Mouse (Mus musculus) stomach, postnatal 0 days (tissue): ENCODE results near the gene Ifitm1. TPM values are rescaled to one million over a fixed set of nuclear protein-coding genes. Genes with fewer than 3 reads are reported as not detected.

Experiments used
- ATAC-seq: fragments of 200-750 bp; cut with Nextera tagmentation; 2 replicates; pipeline ENCODE4 v1.8.0; 2017; ENCODE audit not compliant: low FRiP score, low TSS enrichment
- DNase-seq: peaks from one replicate; pipeline ENCODE4 v3.0.0-alpha.2; 2016; ENCODE audit warnings: low spot score
- H3K27ac ChIP-seq: fragments of 300-500 bp; sonication (generic); replicated peaks from 2 replicates; pipeline ENCODE4 v1.5.1; 2014; ENCODE audit warnings: mild to moderate bottlenecking, control low read depth
- H3K27me3 ChIP-seq: fragments of 300-500 bp; sonication (generic); 2 replicates; pipeline ENCODE4 v1.6.1; 2014; ENCODE audit warnings: low read length; ENCODE audit not compliant: control insufficient read depth, insufficient read depth
- H3K36me3 ChIP-seq: fragments of 300-500 bp; sonication (generic); 2 replicates; pipeline ENCODE4 v1.6.1; 2014; ENCODE audit warnings: low read length, mixed read lengths; ENCODE audit not compliant: control insufficient read depth, insufficient read depth
- H3K4me1 ChIP-seq: fragments of 300-500 bp; sonication (generic); replicated peaks from 2 replicates; pipeline ENCODE4 v1.6.1; 2014; ENCODE audit warnings: antibody characterized with exemption; ENCODE audit not compliant: control insufficient read depth, insufficient read depth
- H3K4me2 ChIP-seq: fragments of 300-500 bp; sonication (generic); replicated peaks from 2 replicates; pipeline ENCODE4 v1.6.1; 2014; ENCODE audit warnings: low read depth, mild to moderate bottlenecking, control low read depth, moderate library complexity
- H3K4me3 ChIP-seq: fragments of 300-500 bp; sonication (generic); 2 replicates; pipeline ENCODE4 v1.5.1; 2014; ENCODE audit warnings: low read depth, low read length, control low read depth
- H3K9ac ChIP-seq: fragments of 300-500 bp; sonication (generic); 2 replicates; pipeline ENCODE4 v1.6.1; 2014; ENCODE audit warnings: mild to moderate bottlenecking, low read length, control low read depth, mixed read lengths
- H3K9me3 ChIP-seq: fragments of 300-500 bp; sonication (generic); 2 replicates; pipeline ENCODE4 v1.6.1; 2016; ENCODE audit warnings: low read length; ENCODE audit not compliant: control insufficient read depth
- CTCF ChIP-seq: IDR thresholded peaks from 2 replicates; pipeline ENCODE4 v1.5.1; 2016; ENCODE audit warnings: antibody characterized with exemption, low read depth, mild to moderate bottlenecking, moderate library complexity
- EP300 ChIP-seq: optimal IDR thresholded peaks from 2 replicates; pipeline ENCODE3; 2016; ENCODE audit warnings: antibody characterized with exemption
- WGBS: fragments of 180-500 bp; shearing (Covaris S2); extraction: QIAGEN DNeasy Blood & Tissue Kit; methylation state at CpG from one replicate; pipeline ENCODE4 v1.1.7; 2014; 5-methylcytosine and 5-hydroxymethylcytosine counted together
- polyA plus RNA-seq: library from polyadenylated mRNA; unstranded; fragments of >200 nt; fragmentation: Nextera tagmentation; extraction: Ambion mirVana; gene quantifications from 2 replicates; pipeline ENCODE4 v1.2.1, GENCODE M21; 2015

Gene Ifitm1
- polyA plus RNA-seq, 1 experiment from 2014 or later: 173 TPM

DNA sequence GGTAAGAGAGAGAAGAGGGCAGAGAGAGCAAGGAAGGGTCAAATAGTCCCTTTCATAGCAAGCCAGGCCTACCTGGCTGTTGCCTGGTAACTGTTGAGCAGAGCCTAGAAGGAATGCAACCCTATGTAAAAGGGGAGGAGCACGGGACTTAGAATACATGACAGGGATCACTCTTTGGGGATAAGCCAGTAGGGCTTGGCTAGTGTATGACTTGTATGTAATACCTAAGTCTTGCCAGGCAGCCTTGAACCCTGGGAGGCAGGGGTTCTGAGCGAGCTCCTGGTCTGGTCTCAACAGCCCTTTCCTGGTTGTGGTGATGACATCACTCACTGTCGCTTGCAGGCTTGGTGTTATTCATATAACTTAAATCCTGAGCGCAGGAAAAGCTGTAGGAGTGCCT, 22.0 kb downstream of the Ifitm1 start:
- no peak for DNase-seq
- H3K4me2 ChIP-seq: no peak overlapping the region
- H3K36me3 ChIP-seq: no peaks in the 10 kb centered on the region
- no peak overlapping the region for H3K27ac ChIP-seq
- no peaks in the 10 kb centered on the region for H3K9me3 ChIP-seq
- TF ChIP-seq CTCF: no peak
- no peak for TF ChIP-seq EP300
- no peak for ATAC-seq
- no peaks in the 10 kb centered on the region for H3K27me3 ChIP-seq
- H3K9ac ChIP-seq: no peak overlapping the region
- no peaks in the 10 kb centered on the region; the same call in 1 of the 2 replicates for H3K4me1 ChIP-seq
- WGBS: 78% methylated on average over 4 of the region's 4 CpGs
- H3K4me3 ChIP-seq: no peak overlapping the region

DNA sequence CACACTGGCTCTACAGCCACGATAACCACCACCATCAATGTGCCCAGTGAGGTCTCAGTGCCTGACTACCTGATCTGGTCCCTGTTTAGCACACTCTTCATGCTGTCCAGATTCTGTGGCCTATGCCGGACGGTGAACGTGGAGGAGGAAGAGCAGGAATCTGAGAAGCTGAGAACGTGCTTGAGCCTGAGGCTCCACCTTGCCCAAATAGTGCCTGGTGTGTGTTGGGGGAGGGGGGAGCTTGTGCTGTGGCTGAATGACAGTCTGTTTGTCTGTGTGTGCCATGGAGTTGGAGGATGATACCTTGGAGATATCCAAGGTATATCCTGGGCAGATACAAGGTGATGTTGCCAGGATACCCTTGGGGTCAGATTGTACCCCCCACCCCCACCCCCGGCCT, 23.2 kb downstream of the Ifitm1 start:
- ATAC-seq (peak; percentile 66), DNase-seq (peak; percentile 47)
- Histone ChIP-seq H3K9ac (no peak overlapping the region), H3K27ac (no peak overlapping the region), H3K4me1 (no peaks in the 10 kb centered on the region; the same call in 1 of the 2 replicates), H3K4me3 (no peak overlapping the region), H3K4me2 (no peak overlapping the region), H3K36me3 (no peaks in the 10 kb centered on the region), H3K9me3 (no peaks in the 10 kb centered on the region), H3K27me3 (no peaks in the 10 kb centered on the region)
- WGBS: 40% methylated on average over 6 of the region's 6 CpGs
- TF ChIP-seq EP300: no peak
- TF ChIP-seq CTCF: no peak

DNA sequence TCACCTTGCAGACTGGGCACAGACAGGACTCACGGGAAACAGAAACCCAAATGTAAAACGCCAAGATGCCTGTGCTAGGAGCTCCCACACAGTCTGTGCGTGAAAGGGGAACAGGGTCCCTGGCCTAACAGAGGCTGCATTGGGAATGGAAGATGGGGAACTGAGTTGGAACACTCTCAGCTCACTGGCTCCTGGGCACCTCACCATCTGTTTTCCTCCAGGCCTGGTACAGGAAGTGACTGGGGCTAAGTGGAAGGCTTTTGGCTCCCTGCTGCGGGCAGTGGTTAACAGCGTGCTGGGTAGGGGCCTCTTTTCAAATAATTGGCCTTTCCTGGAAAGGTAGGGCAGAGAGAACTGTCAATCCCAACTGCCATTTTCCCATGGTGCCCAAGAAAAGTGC, 23.6 kb downstream of the Ifitm1 start:
- TF ChIP-seq CTCF: no peak
- no peak for TF ChIP-seq EP300
- no peaks in the 10 kb centered on the region; the same call in 1 of the 2 replicates for H3K4me1 ChIP-seq
- no peak overlapping the region for H3K27ac ChIP-seq
- no peaks in the 10 kb centered on the region for H3K36me3 ChIP-seq
- H3K4me3 ChIP-seq: no peak overlapping the region
- WGBS: 71% methylated on average over 5 of the region's 5 CpGs
- DNase-seq (no peak), ATAC-seq (no peak)
- H3K4me2 ChIP-seq: no peak overlapping the region
- H3K9me3 ChIP-seq: no peaks in the 10 kb centered on the region
- H3K27me3 ChIP-seq: no peaks in the 10 kb centered on the region
- H3K9ac ChIP-seq: no peak overlapping the region

DNA sequence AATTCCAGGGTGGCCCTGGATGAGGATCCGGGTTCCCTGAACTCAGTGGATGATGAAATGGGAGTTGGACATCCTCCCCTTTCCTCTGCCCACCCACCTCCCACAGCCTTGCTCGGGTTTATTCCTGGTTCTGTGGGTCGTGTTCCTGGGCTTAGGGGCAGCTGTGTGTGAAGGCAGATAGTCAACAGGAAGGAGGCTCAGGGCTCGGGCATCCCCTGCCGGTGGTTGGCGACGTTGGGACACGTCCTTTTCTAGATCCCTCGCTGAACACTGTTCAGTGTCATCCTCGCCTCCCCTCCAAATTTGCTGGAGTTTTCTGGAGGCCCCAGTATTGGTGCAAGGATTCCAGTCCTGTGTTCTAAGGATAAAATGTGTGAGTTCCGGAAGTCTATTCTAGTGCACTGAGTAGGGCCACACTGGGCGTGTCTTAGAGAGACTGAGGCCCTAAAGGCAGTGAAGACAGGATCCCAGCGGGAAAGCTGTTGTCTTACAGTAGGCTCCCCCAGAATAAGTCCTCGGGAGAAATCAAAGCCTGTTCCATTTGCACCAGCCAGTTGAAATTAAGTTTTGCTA, 24.2 kb downstream of the Ifitm1 start:
- Histone ChIP-seq H3K4me2 (no peak overlapping the region), H3K9ac (no peak overlapping the region), H3K4me3 (no peak overlapping the region), H3K4me1 (no peaks in the 10 kb centered on the region; the same call in 1 of the 2 replicates), H3K9me3 (no peaks in the 10 kb centered on the region), H3K27me3 (no peaks in the 10 kb centered on the region), H3K36me3 (no peaks in the 10 kb centered on the region), H3K27ac (no peak overlapping the region)
- DNase-seq (no peak), ATAC-seq (0 out of 2 replicates have a peak, but pooled peaks have one; percentile 11)
- 82% methylated on average over 14 of the region's 14 CpGs for WGBS
- no peak for TF ChIP-seq CTCF
- TF ChIP-seq EP300: no peak

DNA sequence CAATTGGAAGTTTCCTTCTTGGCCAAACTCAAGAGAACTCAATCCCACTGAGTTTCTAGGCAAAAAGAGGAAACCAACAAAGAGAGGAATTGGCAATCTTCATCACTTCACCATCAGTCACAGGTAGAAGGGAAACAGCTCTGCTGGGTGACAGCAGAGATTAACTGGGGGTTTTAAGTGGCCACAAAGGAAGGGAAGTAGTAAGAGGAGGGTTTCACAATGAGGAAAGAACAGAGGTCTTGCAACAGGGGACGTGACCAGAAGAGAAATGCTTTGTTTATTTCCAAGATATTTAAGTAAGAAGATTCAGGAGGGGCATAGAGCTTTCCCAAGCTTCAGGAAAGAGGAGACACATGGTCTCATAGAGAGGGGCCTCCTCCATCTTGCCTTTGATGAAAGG, 30.8 kb downstream of the Ifitm1 start:
- Histone ChIP-seq H3K4me1 (no peaks in the 10 kb centered on the region), H3K27ac (no peak overlapping the region), H3K4me3 (no peak overlapping the region), H3K4me2 (no peak overlapping the region), H3K27me3 (no peaks in the 10 kb centered on the region), H3K36me3 (no peaks in the 10 kb centered on the region), H3K9me3 (no peaks in the 10 kb centered on the region), H3K9ac (no peak overlapping the region)
- TF ChIP-seq EP300: no peak
- no peak for TF ChIP-seq CTCF
- ATAC-seq (no peak), DNase-seq (no peak)
- WGBS: 31% methylated on average over 1 of the region's 1 CpGs

DNA sequence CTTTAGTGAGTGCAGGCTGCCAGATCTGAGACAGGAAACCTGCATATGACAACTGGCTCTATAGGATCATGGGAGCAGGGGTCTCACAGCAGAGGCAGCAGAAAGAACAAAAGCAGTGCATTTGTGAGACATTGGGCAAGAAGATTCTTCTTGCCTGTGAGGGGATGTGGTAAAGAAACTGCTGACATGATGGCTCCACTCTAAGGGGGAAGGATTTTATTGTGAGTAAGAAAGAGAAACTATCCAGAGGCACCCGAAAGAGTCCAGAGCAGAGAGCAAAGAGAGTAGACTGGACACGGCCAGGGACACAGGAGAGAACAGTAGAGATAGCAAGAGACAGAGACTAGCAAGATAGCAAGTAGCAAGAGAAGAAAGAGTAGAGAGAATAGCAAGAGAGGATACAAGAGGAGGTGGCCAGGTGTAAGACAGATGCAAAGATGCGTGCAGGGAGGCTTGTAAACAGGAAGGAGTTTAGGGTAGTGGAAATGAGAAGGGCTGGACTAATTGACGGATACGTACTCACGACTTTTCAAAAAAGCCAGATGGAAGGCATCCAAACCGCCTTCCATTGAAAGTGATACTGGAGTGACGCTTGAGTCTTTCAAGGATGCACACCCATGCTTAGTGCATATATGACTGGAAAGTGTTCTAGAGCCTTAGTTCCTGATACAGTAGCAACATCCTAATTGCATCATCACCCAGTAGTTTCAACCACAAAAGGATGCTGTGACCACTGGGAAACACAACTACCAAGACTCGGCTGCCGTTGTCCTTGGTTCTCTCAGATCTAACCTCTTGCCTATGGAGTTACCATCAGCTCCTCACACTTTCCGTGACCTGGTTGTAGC, 32.1 kb downstream of the Ifitm1 start:
- no peak for DNase-seq
- TF ChIP-seq CTCF: no peak
- no peak for TF ChIP-seq EP300
- H3K4me3 ChIP-seq: no peak overlapping the region
- no peaks in the 10 kb centered on the region for H3K27me3 ChIP-seq
- H3K9ac ChIP-seq: no peak overlapping the region
- H3K4me1 ChIP-seq: no peaks in the 10 kb centered on the region
- H3K27ac ChIP-seq: no peak overlapping the region
- no peak for ATAC-seq
- H3K36me3 ChIP-seq: no peaks in the 10 kb centered on the region
- 88% methylated on average over 11 of the region's 11 CpGs for WGBS
- H3K9me3 ChIP-seq: no peaks in the 10 kb centered on the region
- H3K4me2 ChIP-seq: no peak overlapping the region
